Mouse (Mus musculus): ENCODE data around the gene Cd68. TPM values are rescaled to one million over a fixed set of nuclear protein-coding genes. Genes with fewer than 3 reads are reported as not detected.

The Cd68 gene
- polyA plus RNA-seq, 1 experiment from 2014 or later, result 12.1 TPM

GRCm38 (mm10) chr11:69661221-69661881 lies 4.6 kb downstream of the Cd68 start:
- peak overlapping the region; percentile 51 for H3K4me3 ChIP-seq (ENCODE audit: low read depth, low read length)
- no peaks in the 10 kb centered on the region for H3K9me3 ChIP-seq (ENCODE audit: low read depth, low read length)
- ATAC-seq (ENCODE audit: insufficient read depth) (no peak), DNase-seq (no peak)
- no peak for TF ChIP-seq CTCF (IDR thresholded peaks at IDR 0.05; ENCODE audit: low read depth)
- no peaks in the 10 kb centered on the region for H3K27me3 ChIP-seq (ENCODE audit: insufficient read depth, low read length)
- peak overlapping the region; percentile 59 for H3K9ac ChIP-seq
- peak overlapping the region; percentile 64 for H3K4me2 ChIP-seq
- peaks cover 59% of the 10 kb centered on the region for H3K36me3 ChIP-seq (ENCODE audit: insufficient read depth)
- WGBS, result 71% methylated on average over 3 of the region's 3 CpGs
- H3K27ac ChIP-seq (ENCODE audit: low read depth), result peak overlapping the region; percentile 96
- 0 out of 2 replicates have a peak, but pooled peaks cover 3% of the 10 kb centered on the region for H3K4me1 ChIP-seq (ENCODE audit: insufficient read depth)

DNA sequence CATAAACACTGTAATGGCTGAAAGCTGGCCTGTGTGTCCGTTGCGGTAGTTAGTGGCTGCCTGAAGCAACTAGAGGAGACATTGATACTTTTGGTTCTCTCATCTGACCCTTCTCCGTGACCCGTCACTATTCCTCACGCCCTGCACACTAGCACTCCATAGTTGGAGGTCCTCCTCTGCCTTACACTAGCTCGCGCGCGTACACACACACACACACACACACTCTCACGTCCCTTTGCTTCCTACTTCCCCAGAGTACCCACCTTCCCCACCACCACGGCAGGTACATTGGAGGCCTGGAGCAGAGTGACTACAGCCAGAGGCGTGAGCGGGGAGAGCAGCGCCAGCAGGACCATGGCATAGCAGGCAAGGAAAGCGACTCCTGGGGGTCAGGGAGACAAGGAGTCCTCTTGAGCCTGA lies 8.5 kb downstream of the Cd68 start:
- ATAC-seq (ENCODE audit: insufficient read depth) (no peak), DNase-seq (no peak)
- Histone ChIP-seq H3K9me3 (ENCODE audit: low read depth, low read length) (no peaks in the 10 kb centered on the region), H3K36me3 (ENCODE audit: insufficient read depth) (peaks cover 53% of the 10 kb centered on the region), H3K27me3 (ENCODE audit: insufficient read depth, low read length) (no peaks in the 10 kb centered on the region), H3K27ac (ENCODE audit: low read depth) (no peak overlapping the region), H3K9ac (no peak overlapping the region), H3K4me1 (ENCODE audit: insufficient read depth) (no peaks in the 10 kb centered on the region), H3K4me2 (no peak overlapping the region), H3K4me3 (ENCODE audit: low read depth, low read length) (no peak overlapping the region)
- 78% methylated on average over 15 of the region's 15 CpGs for WGBS
- no peak for TF ChIP-seq CTCF (IDR thresholded peaks at IDR 0.05; ENCODE audit: low read depth)

DNA sequence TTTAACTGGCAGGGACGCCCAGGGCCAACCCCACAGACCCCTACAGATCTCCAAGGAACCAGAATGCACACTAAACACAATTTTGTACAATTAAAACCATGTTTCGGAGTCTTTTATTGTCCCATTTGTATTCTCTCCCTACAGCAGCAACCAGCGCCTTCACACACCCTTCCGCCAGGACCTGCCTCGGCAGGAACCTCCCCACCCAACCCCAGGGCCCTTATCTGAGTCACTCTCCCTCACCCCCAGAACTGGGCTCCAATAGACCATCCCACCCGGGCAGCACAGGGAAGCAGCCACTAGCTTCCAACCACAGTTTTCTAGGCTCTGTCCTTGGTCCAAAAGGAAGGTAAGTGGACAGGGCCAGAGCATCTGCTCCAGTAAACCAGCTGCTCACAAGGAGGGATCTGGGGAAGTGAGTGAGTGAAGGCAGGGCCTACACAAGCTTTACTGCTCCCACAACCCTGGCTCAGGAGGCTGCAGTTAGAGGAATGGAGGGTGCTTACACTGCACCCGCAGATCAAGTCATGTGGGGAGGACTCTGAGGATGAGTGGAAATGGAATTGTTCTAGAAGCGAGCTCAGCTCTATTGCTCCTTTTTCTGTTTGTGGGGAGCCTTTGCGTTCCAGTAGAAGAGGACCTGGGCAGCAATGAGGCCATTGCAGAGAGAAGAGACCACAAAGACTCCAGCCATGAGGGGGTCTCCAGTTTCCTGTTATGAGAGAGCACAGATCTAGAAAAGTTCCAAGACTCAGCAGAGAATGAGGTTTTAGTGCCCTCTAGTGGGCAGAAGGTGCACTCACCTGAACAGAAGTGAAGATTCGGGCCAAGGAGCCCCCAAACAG lies 9.1 kb downstream of the Cd68 start:
- ATAC-seq (ENCODE audit: insufficient read depth) (no peak), DNase-seq (peak; percentile 90)
- Histone ChIP-seq H3K4me3 (ENCODE audit: low read depth, low read length) (no peak overlapping the region), H3K4me1 (ENCODE audit: insufficient read depth) (no peaks in the 10 kb centered on the region), H3K9me3 (ENCODE audit: low read depth, low read length) (no peaks in the 10 kb centered on the region), H3K4me2 (no peak overlapping the region), H3K27ac (ENCODE audit: low read depth) (no peak overlapping the region; the same call in 1 of the 2 replicates), H3K27me3 (ENCODE audit: insufficient read depth, low read length) (no peaks in the 10 kb centered on the region), H3K36me3 (ENCODE audit: insufficient read depth) (peaks cover 59% of the 10 kb centered on the region), H3K9ac (no peak overlapping the region; the same call in 1 of the 2 replicates)
- 73% methylated on average over 10 of the region's 10 CpGs for WGBS
- TF ChIP-seq CTCF (IDR thresholded peaks at IDR 0.05; ENCODE audit: low read depth), result peak; percentile 82

DNA sequence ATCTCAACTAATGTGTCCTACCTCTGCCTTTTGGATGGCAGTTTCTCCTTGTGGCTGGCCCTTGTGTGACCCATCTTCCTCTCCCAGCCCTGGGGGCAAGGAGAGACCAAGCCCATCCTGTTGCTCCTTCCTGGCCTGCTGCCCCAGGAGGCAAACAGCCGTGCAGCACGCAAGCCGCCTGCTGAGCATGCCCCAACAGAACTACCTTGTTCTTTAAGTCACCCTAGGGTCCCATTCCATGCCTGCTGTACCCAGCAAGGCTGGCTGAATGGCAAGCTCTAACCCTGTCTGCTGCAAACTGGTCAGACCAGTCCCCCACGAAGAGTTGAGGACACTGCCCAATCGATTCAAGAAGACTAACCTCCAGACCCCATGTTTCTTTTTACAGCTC lies 9.9 kb downstream of the Cd68 start:
- Histone ChIP-seq H3K36me3 (ENCODE audit: insufficient read depth) (peaks cover 66% of the 10 kb centered on the region), H3K9ac (no peak overlapping the region), H3K4me3 (ENCODE audit: low read depth, low read length) (no peak overlapping the region), H3K27ac (ENCODE audit: low read depth) (no peak overlapping the region), H3K4me1 (ENCODE audit: insufficient read depth) (no peaks in the 10 kb centered on the region), H3K27me3 (ENCODE audit: insufficient read depth, low read length) (no peaks in the 10 kb centered on the region), H3K9me3 (ENCODE audit: low read depth, low read length) (no peaks in the 10 kb centered on the region), H3K4me2 (no peak overlapping the region)
- 66% methylated on average over 5 of the region's 5 CpGs for WGBS
- DNase-seq (no peak), ATAC-seq (ENCODE audit: insufficient read depth) (no peak)
- TF ChIP-seq CTCF (IDR thresholded peaks at IDR 0.05; ENCODE audit: low read depth), result no peak

GRCm38 (mm10) chr11:69655264-69656064 lies 10.5 kb downstream of the Cd68 start, which contains the start of gene Sox15:
TSS of gene Sox15 (plus strand) at chr11:69655314.
- Histone ChIP-seq H3K9me3 (ENCODE audit: low read depth, low read length) (no peaks in the 10 kb centered on the region), H3K36me3 (ENCODE audit: insufficient read depth) (peaks cover 72% of the 10 kb centered on the region), H3K4me3 (ENCODE audit: low read depth, low read length) (no peak within 1 kb of the TSS), H3K27me3 (ENCODE audit: insufficient read depth, low read length) (no peaks in the 10 kb centered on the region), H3K9ac (no peak within 1 kb of the TSS), H3K27ac (ENCODE audit: low read depth) (peak within 1 kb of the TSS; percentile 33; the same call in 1 of the 2 replicates), H3K4me1 (ENCODE audit: insufficient read depth) (no peaks in the 10 kb centered on the region), H3K4me2 (peak within 1 kb of the TSS; percentile 32)
- WGBS, result 19% methylated on average over 34 of the region's 34 CpGs
- peak; percentile 84 for TF ChIP-seq CTCF (IDR thresholded peaks at IDR 0.05; ENCODE audit: low read depth)
- ATAC-seq (ENCODE audit: insufficient read depth) (peak; percentile 83), DNase-seq (peak; percentile 93)

DNA sequence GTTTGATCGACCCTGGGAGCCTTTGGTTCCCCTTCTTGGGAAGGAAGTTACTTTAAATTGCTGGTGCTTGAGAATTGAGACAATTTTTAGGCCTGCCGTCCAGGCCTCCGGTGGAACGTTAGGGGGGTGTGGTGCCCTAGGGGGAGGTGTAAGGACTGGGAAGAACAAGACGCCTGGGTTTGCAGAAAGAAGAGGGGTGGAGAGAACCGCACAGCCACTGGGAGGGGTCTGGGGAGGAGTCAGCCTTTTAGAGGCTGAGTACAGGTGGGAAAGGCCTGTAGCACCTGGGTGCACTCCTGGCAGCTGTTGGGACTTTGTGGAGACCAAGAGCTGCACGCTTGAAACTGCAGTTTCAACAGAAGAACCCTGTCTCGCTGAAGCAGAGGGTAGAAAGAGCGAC lies 11.2 kb downstream of the Cd68 start:
- Histone ChIP-seq H3K36me3 (ENCODE audit: insufficient read depth) (peaks cover 75% of the 10 kb centered on the region), H3K4me2 (no peak overlapping the region), H3K27me3 (ENCODE audit: insufficient read depth, low read length) (no peaks in the 10 kb centered on the region), H3K4me3 (ENCODE audit: low read depth, low read length) (no peak overlapping the region), H3K27ac (ENCODE audit: low read depth) (peak overlapping the region; percentile 33; the same call in 1 of the 2 replicates), H3K4me1 (ENCODE audit: insufficient read depth) (no peaks in the 10 kb centered on the region), H3K9ac (no peak overlapping the region), H3K9me3 (ENCODE audit: low read depth, low read length) (no peaks in the 10 kb centered on the region)
- 28% methylated on average over 9 of the region's 9 CpGs for WGBS
- no peak for TF ChIP-seq CTCF (IDR thresholded peaks at IDR 0.05; ENCODE audit: low read depth)
- DNase-seq (peak; percentile 21), ATAC-seq (ENCODE audit: insufficient read depth) (no peak)

Data from lung, embryonic 14.5 days (tissue).